Mouse (Mus musculus) left cerebral cortex, adult 18-20 months (tissue): ENCODE results near the gene Sult2b1. TPM values are rescaled to one million over a fixed set of nuclear protein-coding genes. Genes with fewer than 3 reads are reported as not detected.

Experiments used
- DNase-seq, 2 experiments: peaks; one replicate each; pipeline ENCODE4 v3.0.0; 2021 to 2022; ENCODE audit warnings: low spot score in 2 of 2, mixed read lengths in 1 of 2
- total RNA-seq, 2 experiments: library from RNA; stranded (reverse); gene quantifications; 2 replicates each; pipeline ENCODE4 v1.2.3; 2021

The Sult2b1 gene
- total RNA-seq, 2 experiments from 2014 or later = 11.3 to 13.7 TPM

- DNase-seq = no peak
Measured at GRCm38 (mm10) chr7:45713881-45714520, 70.5 kb downstream of the Sult2b1 start.

- no peak for DNase-seq
Measured at GRCm38 (mm10) chr7:45713396-45713795, 71.1 kb downstream of the Sult2b1 start.

GRCm38 (mm10) chr7:45712022-45712757 lies 72.3 kb downstream of the Sult2b1 start:
- no peak for DNase-seq

DNA sequence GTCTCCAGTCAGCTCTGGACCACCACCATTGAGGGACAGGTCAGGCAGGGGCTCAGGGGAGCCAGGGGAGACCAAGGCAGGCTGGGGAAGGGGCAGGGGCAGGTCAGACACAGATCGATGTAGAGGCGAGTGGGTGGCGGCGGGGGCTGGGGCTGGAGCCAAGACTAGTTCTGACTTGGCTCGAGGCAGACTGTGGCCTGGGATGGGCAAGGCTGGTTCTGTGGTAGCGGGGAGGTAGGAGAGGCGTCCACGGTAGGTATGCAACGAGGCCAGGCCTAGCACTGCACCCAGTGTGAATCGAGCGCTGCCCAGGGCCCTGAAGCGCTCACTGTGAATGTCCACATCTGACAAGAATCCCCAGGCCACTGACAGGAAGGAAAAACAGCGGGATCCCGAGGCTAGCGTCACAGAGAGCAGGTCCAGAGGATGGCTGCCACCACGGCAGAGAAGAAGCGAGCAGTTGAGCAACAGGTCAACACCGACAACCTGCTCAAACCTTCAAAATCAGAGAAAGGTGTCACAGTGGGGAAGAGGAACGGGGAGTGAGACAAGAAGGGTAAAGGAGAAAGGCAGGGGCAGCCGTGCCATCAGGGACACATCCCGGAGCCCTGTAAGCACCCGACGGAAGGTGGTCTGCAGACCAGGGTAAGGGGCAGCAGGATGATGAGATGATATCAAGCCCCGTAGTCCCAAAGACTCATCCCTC lies 73.0 kb downstream of the Sult2b1 start:
- no peak for DNase-seq

DNA sequence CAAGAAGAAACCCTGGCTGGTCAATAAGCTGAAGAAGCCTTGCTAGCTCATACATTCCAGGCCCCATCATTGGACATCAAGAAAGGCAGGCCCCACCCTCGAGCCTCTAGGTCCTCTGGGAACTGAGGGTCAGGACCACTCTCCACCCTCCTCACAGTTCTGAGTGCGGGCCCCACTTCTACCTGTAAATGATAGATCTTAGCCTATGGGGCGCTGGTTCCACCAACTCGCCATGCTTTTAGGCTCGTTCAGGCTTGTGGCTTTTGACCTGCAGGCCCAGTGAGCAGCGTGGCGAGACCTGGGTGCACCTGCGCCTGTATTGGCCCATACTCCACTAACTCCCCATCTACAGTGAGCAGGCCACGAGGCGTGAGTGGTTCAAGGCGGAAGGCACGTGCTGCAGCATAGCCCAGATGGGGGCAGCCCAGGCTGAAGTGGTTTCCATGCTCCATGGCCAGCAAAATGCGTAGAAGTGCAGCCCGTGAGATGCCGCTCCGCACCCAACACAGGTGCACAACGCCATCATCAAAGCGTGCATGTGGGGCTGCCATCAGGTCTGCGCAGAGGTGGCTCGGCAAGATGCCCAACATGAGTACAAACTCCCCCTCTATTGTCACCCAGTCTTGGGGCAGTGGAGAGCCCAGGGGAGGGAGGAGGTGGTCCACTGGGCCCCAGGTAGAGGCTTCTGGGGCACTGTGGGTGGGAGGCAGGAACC lies 73.8 kb downstream of the Sult2b1 start:
- no peak for DNase-seq

DNA sequence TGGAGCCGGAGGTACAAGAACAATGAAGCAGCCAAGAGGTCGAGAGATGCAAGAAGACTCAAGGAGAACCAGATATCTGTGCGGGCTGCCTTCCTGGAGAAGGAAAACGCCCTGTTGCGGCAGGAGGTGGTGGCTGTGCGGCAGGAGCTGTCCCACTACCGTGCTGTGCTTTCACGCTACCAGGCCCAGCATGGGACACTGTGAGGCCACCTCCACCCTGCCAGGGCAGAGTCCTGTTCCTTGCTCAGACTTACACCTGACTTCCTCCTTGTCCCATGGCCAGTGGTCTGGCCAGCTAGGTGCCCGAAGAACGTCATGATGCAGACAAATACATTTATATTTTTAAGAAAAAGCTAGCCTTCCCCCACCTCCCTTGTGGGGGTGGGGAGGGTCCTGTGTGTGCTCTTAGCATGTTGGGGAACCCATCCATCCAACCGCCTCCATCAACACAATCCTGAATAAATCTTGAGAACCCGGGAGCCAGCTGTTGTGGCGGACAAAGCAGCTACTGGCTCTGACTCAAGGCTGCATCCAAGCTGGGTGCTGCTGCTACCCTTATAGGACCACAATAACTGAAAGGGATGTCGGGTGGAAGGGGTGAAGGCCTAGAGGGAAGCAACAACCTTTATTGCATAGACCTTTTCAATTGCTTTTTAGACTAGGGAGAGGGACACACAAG lies 74.7 kb downstream of the Sult2b1 start:
- DNase-seq = no peak

GRCm38 (mm10) chr7:45709036-45709435 lies 75.4 kb downstream of the Sult2b1 start:
- no peak for DNase-seq

DNA sequence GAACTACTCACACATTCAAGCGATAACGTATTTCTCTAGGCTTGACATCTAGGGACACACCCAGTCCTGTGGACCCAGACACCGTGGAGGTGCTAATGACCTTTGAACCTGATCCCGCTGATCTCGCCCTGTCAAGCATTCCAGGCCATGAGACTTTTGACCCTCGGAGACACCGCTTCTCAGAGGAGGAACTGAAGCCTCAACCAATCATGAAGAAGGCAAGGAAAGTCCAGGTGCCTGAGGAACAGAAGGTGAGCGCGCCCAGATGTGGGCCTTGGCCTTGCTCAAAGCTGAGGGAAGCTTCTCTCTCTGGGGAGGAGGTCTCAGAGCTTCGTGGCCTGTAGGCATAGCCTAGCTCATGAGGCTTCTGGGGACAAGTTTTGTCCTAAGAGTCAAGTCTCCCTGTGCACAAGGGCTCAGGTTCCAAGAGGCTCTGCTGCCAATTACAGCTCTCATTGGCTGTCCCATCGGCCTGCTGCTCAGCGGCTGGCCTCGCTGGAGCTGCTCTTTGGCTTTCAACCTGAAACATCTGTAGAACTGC lies 76.2 kb downstream of the Sult2b1 start:
- no peak for DNase-seq

GRCm38 (mm10) chr7:45707375-45707967 lies 77.0 kb downstream of the Sult2b1 start:
- peak; percentile 93 to 94 for DNase-seq

DNA sequence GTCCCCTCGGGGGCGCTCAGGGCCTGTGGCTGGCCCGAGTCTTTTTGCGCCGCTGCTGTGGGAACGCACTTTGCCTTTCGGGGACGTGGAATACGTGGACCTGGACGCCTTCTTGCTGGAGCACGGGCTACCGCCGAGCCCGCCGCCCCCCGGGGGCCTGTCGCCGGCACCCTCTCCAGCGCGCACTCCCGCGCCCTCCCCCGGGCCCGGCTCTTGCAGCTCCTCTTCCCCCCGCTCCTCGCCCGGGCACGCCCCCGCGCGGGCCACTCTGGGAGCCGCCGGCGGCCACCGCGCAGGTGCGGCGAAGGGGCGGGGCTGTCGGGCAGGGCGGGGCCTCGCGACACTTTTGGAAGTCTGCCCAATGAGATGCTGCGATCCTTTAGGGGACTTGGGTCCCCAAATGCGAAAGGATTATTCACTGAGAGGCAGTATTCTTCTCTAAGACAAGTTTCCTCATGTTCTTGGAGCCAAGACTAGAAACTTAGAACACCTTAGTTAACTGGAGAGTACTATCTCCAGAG lies 77.7 kb downstream of the Sult2b1 start:
- DNase-seq = peak; percentile 69 to 85

GRCm38 (mm10) chr7:45705873-45706281 lies 78.6 kb downstream of the Sult2b1 start:
- peak; percentile 66 to 79 for DNase-seq

- DNase-seq = no peak
Measured at GRCm38 (mm10) chr7:45705443-45705864, 79.0 kb downstream of the Sult2b1 start.

DNA sequence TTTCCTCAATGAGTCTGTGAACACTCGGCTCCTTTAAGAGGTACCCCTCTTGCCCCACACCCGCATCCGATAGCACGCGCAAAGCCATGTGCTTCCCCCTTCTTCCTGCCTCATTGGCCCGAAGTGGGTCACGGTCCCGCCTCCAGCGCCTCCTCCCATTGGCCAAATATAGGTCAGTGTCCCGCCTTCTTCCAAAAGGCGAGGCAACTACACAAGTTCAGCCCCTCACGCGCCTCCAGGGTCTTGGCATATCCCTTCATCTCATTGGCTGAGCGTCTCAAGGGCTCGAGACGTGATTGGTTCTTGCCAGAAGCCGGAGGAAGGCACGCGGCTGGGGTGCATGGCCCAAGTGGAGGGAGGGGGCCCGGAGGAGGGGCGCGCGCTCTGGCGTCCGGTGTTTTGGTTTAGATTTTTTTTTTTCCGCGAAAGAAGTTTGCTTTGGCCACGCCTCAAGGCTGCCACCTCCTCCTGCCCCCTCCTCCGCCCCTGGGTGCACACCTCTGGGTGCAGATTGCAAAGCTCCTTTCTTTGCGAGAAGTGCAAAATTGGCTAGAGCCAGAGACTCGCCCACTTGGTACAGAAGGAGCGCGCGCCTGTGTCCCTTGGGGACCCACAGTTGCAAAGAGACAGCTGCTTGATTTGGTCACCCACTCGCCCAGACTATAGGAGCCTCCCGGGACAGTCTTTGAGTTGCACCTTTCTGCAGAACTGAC lies 79.6 kb downstream of the Sult2b1 start, which contains the start of gene Dbp:
TSS of gene Dbp (plus strand) at position 359 of the 713 bp plus-strand sequence.
- DNase-seq = peak; percentile 99

- peak; percentile 64 to 70 for DNase-seq
Measured at GRCm38 (mm10) chr7:45704046-45704559, 80.4 kb downstream of the Sult2b1 start.

DNA sequence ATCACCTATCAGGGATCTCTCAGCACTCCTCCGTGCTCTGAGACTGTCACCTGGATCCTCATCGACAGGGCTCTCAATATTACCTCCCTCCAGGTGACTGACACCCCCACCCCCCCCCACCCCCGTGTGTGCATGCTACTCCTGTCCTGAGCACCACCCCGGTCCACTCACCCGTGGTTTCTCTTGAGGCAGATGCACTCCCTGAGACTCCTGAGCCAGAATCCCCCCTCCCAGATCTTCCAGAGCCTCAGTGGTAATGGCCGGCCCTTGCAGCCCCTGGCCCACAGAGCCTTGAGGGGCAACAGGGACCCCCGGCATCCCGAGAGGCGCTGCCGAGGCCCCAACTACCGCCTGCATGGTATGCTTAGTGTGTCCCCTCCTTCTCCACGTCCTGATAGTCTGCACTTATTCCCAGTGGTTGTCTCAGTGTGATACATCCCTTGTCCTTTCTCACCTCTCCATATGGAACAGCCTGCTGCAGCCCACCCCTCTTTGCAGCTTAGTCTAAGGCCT lies 80.9 kb downstream of the Sult2b1 start:
- DNase-seq = no peak

DNA sequence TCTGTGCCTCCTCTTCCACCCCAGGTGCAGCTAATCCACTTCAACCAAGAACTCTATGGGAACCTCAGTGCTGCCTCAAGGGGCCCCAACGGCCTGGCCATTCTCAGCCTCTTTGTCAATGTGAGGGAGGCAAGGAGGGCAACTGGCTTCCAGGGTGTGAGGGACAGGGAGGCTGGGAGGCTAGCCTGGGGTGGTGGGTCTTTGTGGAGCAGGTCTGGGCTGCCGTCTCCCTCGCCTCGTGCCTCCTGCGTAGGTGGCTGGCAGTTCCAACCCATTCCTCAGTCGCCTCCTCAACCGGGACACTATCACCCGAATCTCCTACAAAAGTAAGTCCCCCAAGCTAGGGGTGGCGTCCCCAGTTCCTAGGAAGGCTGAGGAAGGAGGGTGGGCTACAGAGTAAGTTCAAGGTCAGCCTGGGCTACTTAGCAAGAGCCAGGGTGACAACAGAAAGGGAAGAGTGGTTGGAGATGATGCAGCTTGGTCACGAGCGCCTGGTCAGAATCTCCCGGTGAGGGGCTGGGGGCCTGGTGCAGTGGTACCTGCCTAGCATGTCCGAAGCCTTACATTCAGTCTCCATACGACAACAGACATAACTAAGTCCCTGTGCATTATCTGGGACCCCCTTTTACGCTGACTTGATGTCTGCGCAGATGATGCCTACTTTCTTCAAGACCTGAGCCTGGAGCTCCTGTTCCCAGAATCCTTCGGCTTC lies 81.5 kb downstream of the Sult2b1 start:
- no peak for DNase-seq

- DNase-seq = no peak
Measured at GRCm38 (mm10) chr7:45702316-45702715, 82.2 kb downstream of the Sult2b1 start.

- DNase-seq = no peak
Measured at GRCm38 (mm10) chr7:45701607-45702006, 82.9 kb downstream of the Sult2b1 start.
